Mouse (Mus musculus) stomach, embryonic 16.5 days (tissue): Measurements from ENCODE around the gene Adora3. TPM values are rescaled to one million over a fixed set of nuclear protein-coding genes. Genes with fewer than 3 reads are reported as not detected.

Source experiments
- ATAC-seq: fragments of 200-750 bp; cut with Nextera tagmentation; 2 replicates; pipeline ENCODE4 v1.8.0; 2017; ENCODE audit warnings: moderate number of reproducible peaks, moderate TSS enrichment; ENCODE audit not compliant: insufficient read depth, low FRiP score
- H3K27ac ChIP-seq: fragments of 300-500 bp; sonication (generic); 2 replicates; pipeline ENCODE4 v1.5.1; 2014; ENCODE audit warnings: low read length
- H3K27me3 ChIP-seq: fragments of 300-500 bp; sonication (generic); 2 replicates; pipeline ENCODE4 v1.6.1; 2014; ENCODE audit warnings: low read length, control low read depth, mixed read lengths; ENCODE audit not compliant: control insufficient read depth, insufficient read depth
- H3K36me3 ChIP-seq: fragments of 300-500 bp; sonication (generic); 2 replicates; pipeline ENCODE4 v1.6.1; 2014; ENCODE audit warnings: low read length; ENCODE audit not compliant: control insufficient read depth, insufficient read depth
- H3K4me1 ChIP-seq: fragments of 300-500 bp; sonication (generic); 2 replicates; pipeline ENCODE4 v1.6.1; 2014; ENCODE audit warnings: low read length, control low read depth, mixed read lengths; ENCODE audit not compliant: control insufficient read depth, insufficient read depth
- H3K4me2 ChIP-seq: fragments of 300-500 bp; sonication (generic); 2 replicates; pipeline ENCODE4 v1.6.1; 2014; ENCODE audit warnings: low read depth, low read length, mixed read lengths
- H3K4me3 ChIP-seq: fragments of 300-500 bp; sonication (generic); replicated peaks from 2 replicates; pipeline ENCODE4 v1.5.1; 2014; ENCODE audit warnings: mild to moderate bottlenecking, low read length
- H3K9ac ChIP-seq: fragments of 300-500 bp; sonication (generic); 2 replicates; pipeline ENCODE4 v1.6.1; 2014; ENCODE audit warnings: low read length
- H3K9me3 ChIP-seq: fragments of 300-500 bp; sonication (generic); replicated peaks from 2 replicates; pipeline ENCODE4 v1.6.1; 2016; ENCODE audit warnings: low read length, control low read depth; ENCODE audit not compliant: control insufficient read depth
- WGBS: fragments of 180-500 bp; shearing (Covaris S2); extraction: QIAGEN DNeasy Blood & Tissue Kit; methylation state at CpG from one replicate; pipeline ENCODE4 v1.1.7; 2014; 5-methylcytosine and 5-hydroxymethylcytosine counted together
- polyA plus RNA-seq: library from polyadenylated mRNA; unstranded; fragments of >200 nt; fragmentation: Nextera tagmentation; extraction: Ambion mirVana; gene quantifications from 2 replicates; pipeline ENCODE4 v1.2.1, GENCODE M21; 2015

Gene Adora3
- 1.0 and 1.2 TPM in 2 replicates for polyA plus RNA-seq

DNA sequence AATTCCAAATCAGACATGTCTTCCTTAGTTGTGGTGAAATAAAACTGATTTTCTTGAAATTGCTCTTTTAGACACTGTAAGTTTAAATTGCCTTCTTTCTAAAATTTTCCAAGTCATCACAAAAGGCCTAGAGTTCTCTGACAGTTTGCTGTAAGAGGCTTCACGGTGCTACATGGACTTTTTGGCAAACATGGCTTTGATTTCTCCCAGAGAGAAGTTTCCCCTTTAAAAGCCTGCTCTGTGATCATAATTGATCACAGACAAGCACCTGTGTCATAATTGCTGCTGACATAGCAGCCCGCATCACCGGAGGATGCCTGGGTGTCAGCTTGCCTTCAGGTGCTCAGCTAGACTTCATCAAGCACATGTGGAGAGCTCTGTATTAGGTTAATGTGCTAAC is at the start of gene Adora3, which contains the start of gene Tmigd3:
Gene Adora3 (plus strand): TSS at position 301 of the 400 bp plus-strand sequence.
Gene Tmigd3 (plus strand): TSS at position 346 of the 400 bp plus-strand sequence.
- Histone ChIP-seq H3K4me1 (peaks cover 12% of the 10 kb centered on the region; the same call in 1 of the 2 replicates), H3K36me3 (no peaks in the 10 kb centered on the region), H3K27ac (peak within 1 kb of the TSS; percentile 31; the same call in 1 of the 2 replicates), H3K9me3 (no peaks in the 10 kb centered on the region), H3K9ac (no peak within 1 kb of the TSS), H3K4me2 (no peak within 1 kb of the TSS), H3K27me3 (no peaks in the 10 kb centered on the region), H3K4me3 (no peak within 1 kb of the TSS)
- ATAC-seq = no peak
- 81% methylated on average over 3 of the region's 3 CpGs for WGBS

DNA sequence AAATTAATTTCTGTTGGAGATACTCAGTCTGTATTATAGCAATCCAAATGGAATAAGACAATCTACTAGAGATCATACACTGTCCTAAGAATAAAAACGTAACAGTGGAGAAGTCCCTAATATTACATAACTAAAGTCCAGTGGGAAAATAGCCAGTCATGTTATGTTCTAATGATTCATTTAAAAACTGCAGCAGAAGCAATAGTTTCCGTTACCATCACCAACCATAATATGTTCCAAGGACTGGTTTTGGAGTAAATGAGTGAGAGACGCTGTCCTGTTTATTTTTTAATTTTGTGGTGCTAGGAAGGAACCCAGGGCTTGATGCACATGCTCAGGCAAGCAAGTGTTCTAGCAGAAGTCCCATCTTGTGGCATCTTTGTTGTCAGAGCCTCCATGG is 49.2 kb upstream of the Adora3 start:
- Histone ChIP-seq H3K4me2 (no peak overlapping the region), H3K4me1 (0 out of 2 replicates have a peak, but pooled peaks cover 3% of the 10 kb centered on the region), H3K27ac (no peak overlapping the region), H3K36me3 (no peaks in the 10 kb centered on the region), H3K9me3 (no peaks in the 10 kb centered on the region), H3K9ac (no peak overlapping the region), H3K27me3 (no peaks in the 10 kb centered on the region), H3K4me3 (no peak overlapping the region)
- WGBS = 88% methylated on average over 3 of the region's 3 CpGs
- ATAC-seq = no peak

DNA sequence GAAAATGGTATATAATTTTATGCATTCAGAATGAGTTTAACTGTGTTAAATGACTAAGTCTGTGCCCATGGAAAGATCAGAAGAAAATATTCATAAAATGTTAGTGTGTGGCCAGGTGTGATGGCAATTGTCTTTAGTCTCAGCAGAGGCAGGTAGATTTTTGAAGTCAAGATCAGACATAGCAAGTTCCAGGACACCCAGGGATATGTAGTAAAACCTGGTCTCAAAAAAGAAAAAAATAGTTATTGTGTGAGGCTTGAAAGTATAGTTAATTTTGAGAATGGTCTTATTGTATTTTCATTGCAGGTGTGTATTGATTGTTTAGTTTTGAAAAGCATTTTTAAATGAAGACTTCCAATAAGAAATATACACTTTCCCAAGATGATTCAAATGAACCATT is 47.0 kb upstream of the Adora3 start:
- no peak overlapping the region for H3K9ac ChIP-seq
- no peaks in the 10 kb centered on the region for H3K9me3 ChIP-seq
- 0 out of 2 replicates have a peak, but pooled peaks cover 3% of the 10 kb centered on the region for H3K4me1 ChIP-seq
- H3K4me3 ChIP-seq = no peak overlapping the region
- ATAC-seq = no peak
- H3K36me3 ChIP-seq = no peaks in the 10 kb centered on the region
- H3K27me3 ChIP-seq = no peaks in the 10 kb centered on the region
- H3K4me2 ChIP-seq = no peak overlapping the region
- H3K27ac ChIP-seq = no peak overlapping the region

DNA sequence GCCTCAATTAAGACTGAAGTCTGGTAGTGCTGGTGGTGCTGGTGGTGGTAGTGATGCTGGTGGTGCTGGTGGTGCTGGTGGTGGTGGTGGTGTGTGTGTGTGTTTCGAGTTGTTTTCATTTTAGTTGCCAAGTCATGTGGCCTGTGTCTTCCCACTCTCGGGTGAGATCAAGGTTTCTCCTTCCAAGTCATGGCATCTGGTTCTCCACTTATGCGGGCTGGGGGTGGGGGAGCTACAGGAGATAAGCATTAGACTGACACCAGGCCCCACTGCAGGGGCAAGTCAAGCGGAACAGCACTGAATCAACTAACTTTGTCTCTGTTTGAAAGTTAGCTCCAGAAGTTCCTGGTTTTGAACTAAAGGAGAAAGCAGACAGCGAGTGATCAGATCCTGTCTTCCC is 46.6 kb upstream of the Adora3 start:
- ATAC-seq = no peak
- 43% methylated on average over 5 of the region's 5 CpGs for WGBS
- Histone ChIP-seq H3K9ac (no peak overlapping the region), H3K9me3 (no peaks in the 10 kb centered on the region), H3K4me3 (no peak overlapping the region), H3K4me2 (no peak overlapping the region), H3K27me3 (no peaks in the 10 kb centered on the region), H3K36me3 (no peaks in the 10 kb centered on the region), H3K27ac (no peak overlapping the region), H3K4me1 (0 out of 2 replicates have a peak, but pooled peaks cover 3% of the 10 kb centered on the region)

DNA sequence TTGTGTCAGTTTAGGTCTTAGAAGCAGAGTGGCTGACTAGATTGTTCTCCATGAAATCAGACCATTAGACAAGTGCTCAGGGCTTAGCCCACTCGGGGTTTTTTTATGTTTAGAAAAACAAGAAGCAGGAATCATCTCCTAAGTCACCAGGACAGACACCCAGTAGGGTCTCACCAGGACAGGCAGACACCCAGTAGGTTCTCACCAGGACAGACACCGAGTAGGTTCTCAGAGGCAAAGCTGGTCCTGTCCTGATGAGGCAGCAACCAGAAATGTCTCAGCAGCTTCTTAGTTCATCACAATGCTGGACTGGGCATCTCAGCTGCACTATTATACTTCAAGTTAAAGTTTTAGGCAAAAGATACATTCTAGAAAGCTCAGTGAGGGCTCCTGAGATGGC is 46.0 kb upstream of the Adora3 start:
- H3K4me3 ChIP-seq = no peak overlapping the region
- H3K27me3 ChIP-seq = no peaks in the 10 kb centered on the region
- H3K36me3 ChIP-seq = no peaks in the 10 kb centered on the region
- no peaks in the 10 kb centered on the region for H3K9me3 ChIP-seq
- H3K9ac ChIP-seq = no peak overlapping the region
- no peak overlapping the region for H3K27ac ChIP-seq
- WGBS = 45% methylated on average over 2 of the region's 2 CpGs
- 0 out of 2 replicates have a peak, but pooled peaks cover 3% of the 10 kb centered on the region for H3K4me1 ChIP-seq
- no peak for ATAC-seq
- H3K4me2 ChIP-seq = no peak overlapping the region

DNA sequence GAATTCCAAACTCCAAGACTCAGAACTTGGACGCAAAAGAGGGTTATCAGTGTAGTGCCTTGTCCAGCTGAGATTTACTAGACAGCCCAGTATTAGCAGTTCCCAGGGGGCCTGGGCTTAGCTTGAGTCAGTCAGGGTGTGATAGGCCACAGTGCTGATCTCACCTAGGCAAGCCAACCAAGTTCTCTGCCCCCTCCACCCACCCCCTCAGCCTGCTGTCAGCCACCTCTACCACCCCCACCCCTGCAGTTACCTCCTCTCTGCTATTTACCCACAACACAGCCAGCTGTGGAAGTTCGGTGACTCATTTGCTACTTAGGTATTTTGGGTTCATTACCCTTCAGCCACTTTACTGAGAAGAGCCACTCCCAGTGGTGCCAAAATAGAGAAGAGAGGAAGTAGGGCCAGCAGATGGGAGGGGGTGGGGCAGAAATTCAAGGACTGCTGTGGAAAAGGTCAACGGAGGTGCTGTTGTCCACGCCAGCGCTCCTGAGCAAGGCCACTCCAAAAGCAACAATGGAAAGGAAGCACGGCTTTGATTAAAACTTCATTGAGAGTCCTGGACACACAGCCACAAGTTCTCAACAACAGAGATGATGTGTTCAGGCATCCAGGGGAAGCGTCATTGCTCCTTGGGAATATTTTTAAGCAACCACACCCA is 45.0 kb upstream of the Adora3 start:
- Histone ChIP-seq H3K4me2 (no peak overlapping the region), H3K36me3 (no peaks in the 10 kb centered on the region), H3K27me3 (no peaks in the 10 kb centered on the region), H3K4me1 (0 out of 2 replicates have a peak, but pooled peaks cover 3% of the 10 kb centered on the region), H3K4me3 (no peak overlapping the region), H3K9ac (no peak overlapping the region), H3K27ac (peak overlapping the region; percentile 23; the same call in 1 of the 2 replicates), H3K9me3 (no peaks in the 10 kb centered on the region)
- 49% methylated on average over 7 of the region's 7 CpGs for WGBS
- ATAC-seq = peak; percentile 68; the same call in 1 of the 2 replicates

DNA sequence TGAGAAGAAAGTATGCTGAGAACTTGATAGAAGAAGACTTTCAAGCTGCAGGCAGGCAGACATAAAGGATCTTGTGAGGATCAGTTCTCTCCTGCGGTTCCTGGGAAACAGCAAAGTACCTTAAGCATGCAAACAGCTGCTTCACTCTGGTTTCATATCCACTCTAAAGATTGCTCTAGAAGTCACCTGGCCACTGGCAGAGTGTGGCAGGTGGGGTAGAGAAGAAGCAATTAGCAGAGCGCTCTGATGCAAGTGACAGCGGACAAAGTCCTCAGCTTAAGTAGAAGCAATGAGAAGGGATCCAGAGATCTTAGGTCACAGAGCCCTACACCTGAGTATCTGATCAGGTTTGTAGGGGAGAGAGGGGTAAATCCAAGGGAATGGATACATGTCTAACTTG is 39.1 kb upstream of the Adora3 start:
- Histone ChIP-seq H3K36me3 (no peaks in the 10 kb centered on the region), H3K27me3 (no peaks in the 10 kb centered on the region), H3K4me2 (no peak overlapping the region), H3K4me1 (no peaks in the 10 kb centered on the region), H3K4me3 (no peak overlapping the region), H3K27ac (no peak overlapping the region), H3K9me3 (no peaks in the 10 kb centered on the region), H3K9ac (no peak overlapping the region)
- WGBS = 90% methylated on average over 3 of the region's 3 CpGs
- ATAC-seq = no peak

DNA sequence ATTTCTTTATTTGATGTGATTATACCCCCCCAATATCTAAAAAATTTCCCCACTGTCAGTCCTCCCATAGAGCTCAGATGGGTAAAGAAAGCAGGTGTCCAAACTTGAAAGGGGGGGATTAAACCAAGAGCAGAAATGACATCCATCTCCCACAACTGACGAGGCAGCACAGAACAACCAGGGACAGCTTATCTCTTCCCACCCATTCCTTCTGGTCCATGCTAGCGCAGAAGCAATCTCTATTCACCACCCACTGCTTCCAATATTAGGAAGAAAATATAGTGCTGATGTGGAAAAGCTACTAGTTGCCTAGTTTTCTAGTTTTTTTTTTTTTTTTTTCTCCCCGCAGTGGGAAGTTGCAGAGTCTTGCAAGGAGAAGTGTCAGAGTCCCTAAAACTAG is 34.8 kb upstream of the Adora3 start:
- Histone ChIP-seq H3K9me3 (no peaks in the 10 kb centered on the region), H3K27me3 (no peaks in the 10 kb centered on the region), H3K36me3 (no peaks in the 10 kb centered on the region), H3K4me3 (no peak overlapping the region), H3K27ac (no peak overlapping the region), H3K9ac (no peak overlapping the region), H3K4me2 (no peak overlapping the region), H3K4me1 (no peaks in the 10 kb centered on the region)
- ATAC-seq = no peak
- WGBS = 57% methylated on average over 3 of the region's 3 CpGs

DNA sequence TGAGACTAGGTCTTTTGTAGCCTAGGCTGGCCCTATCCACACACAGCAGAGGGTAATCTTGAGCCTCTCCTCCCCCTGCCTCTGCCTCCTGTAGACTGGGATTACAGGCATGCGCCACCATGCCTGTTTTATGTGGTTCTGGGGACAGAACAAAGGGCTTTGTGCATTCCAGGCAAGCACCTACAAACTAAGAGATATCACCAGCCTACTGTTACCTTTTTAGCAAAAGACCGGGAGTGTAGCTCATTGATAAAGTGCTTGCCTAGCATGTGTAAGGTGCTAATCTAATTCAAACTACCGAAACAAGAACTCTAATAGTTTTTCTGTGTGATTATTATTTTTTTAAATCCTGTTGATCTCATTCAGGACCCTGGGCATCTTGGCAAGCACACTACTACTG is 33.8 kb upstream of the Adora3 start:
- Histone ChIP-seq H3K4me3 (no peak overlapping the region), H3K27me3 (no peaks in the 10 kb centered on the region), H3K36me3 (no peaks in the 10 kb centered on the region), H3K27ac (no peak overlapping the region), H3K9ac (no peak overlapping the region), H3K4me2 (no peak overlapping the region), H3K4me1 (no peaks in the 10 kb centered on the region), H3K9me3 (no peaks in the 10 kb centered on the region)
- WGBS = 70% methylated on average over 3 of the region's 3 CpGs
- ATAC-seq = no peak
